Mouse (Mus musculus) hindbrain, embryonic 14.5 days (tissue): Measurements from ENCODE around the gene Il1r1. TPM values are rescaled to one million over a fixed set of nuclear protein-coding genes. Genes with fewer than 3 reads are reported as not detected.

Source experiments
- ATAC-seq: fragments of 200-750 bp; cut with Nextera tagmentation; 2 replicates; pipeline ENCODE4 v1.8.0; 2017; ENCODE audit warnings: moderate number of reproducible peaks, mild to moderate bottlenecking, moderate TSS enrichment, moderate library complexity; ENCODE audit not compliant: low FRiP score
- DNase-seq: peaks from one replicate; pipeline ENCODE4 v3.0.0-alpha.2; 2015; ENCODE audit warnings: low spot score
- H3K27ac ChIP-seq: fragments of 300-500 bp; sonication (generic); 2 replicates; pipeline ENCODE4 v1.5.1; 2014; ENCODE audit warnings: mild to moderate bottlenecking, moderate library complexity
- H3K27me3 ChIP-seq: fragments of 300-500 bp; sonication (generic); 2 replicates; pipeline ENCODE4 v1.6.1; 2014; ENCODE audit warnings: mild to moderate bottlenecking, low read length, mixed read lengths; ENCODE audit not compliant: control insufficient read depth, insufficient read depth
- H3K36me3 ChIP-seq: fragments of 300-500 bp; sonication (generic); replicated peaks from 2 replicates; pipeline ENCODE4 v1.6.1; 2014; ENCODE audit not compliant: control insufficient read depth, insufficient read depth
- H3K4me1 ChIP-seq: fragments of 300-500 bp; sonication (generic); replicated peaks from 2 replicates; pipeline ENCODE4 v1.6.1; 2014; ENCODE audit warnings: antibody characterized with exemption, low read length, mixed read lengths; ENCODE audit not compliant: control insufficient read depth, insufficient read depth
- H3K4me2 ChIP-seq: fragments of 300-500 bp; sonication (generic); replicated peaks from 2 replicates; pipeline ENCODE4 v1.6.1; 2014; ENCODE audit warnings: mild to moderate bottlenecking, moderate library complexity
- H3K4me3 ChIP-seq: fragments of 300-500 bp; sonication (generic); replicated peaks from 2 replicates; pipeline ENCODE4 v1.5.1; 2014; ENCODE audit warnings: mild to moderate bottlenecking, low read length
- H3K9ac ChIP-seq: fragments of 300-500 bp; sonication (generic); 2 replicates; pipeline ENCODE4 v1.6.1; 2014
- H3K9me3 ChIP-seq: fragments of 300-500 bp; sonication (generic); 2 replicates; pipeline ENCODE4 v1.6.1; 2016; ENCODE audit warnings: low read length; ENCODE audit not compliant: control insufficient read depth
- WGBS: fragments of 180-500 bp; shearing (Covaris S2); extraction: QIAGEN DNeasy Blood & Tissue Kit; methylation state at CpG from one replicate; pipeline ENCODE4 v1.1.7; 2014; 5-methylcytosine and 5-hydroxymethylcytosine counted together
- polyA plus RNA-seq: library from polyadenylated mRNA; unstranded; fragments of >200 nt; fragmentation: Nextera tagmentation; extraction: Ambion mirVana; gene quantifications from 2 replicates; pipeline ENCODE4 v1.2.1, GENCODE M21; 2014

The Il1r1 gene
- polyA plus RNA-seq, 1 experiment from 2014 or later = 0.66 TPM

DNA sequence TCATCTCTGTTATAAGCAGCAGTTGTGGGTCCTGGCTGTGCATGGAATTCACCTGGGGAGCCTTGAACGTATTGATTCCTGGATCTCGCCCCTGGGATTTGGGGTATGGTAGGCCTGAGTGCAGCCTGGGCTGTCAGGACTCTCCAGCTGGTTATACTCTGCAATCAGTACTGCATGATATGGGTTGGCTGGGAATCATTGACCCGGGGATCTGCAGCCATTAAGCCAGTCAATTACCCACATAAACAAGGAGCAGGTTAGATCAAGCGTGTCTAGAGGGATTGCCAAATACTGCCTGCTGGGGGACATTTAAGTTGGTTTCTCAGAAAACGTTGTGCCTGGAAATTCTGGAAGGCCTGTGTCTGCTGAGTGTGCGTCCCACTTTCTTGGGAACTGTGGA is 11.8 kb downstream of the Il1r1 start:
- H3K9ac ChIP-seq = no peak overlapping the region
- H3K27ac ChIP-seq = no peak overlapping the region
- no peaks in the 10 kb centered on the region for H3K27me3 ChIP-seq
- 67% methylated on average over 6 of the region's 6 CpGs for WGBS
- no peaks in the 10 kb centered on the region for H3K9me3 ChIP-seq
- no peaks in the 10 kb centered on the region for H3K36me3 ChIP-seq
- H3K4me2 ChIP-seq = no peak overlapping the region
- H3K4me1 ChIP-seq = no peaks in the 10 kb centered on the region
- ATAC-seq = no peak
- H3K4me3 ChIP-seq = no peak overlapping the region
- no peak for DNase-seq

GRCm38 (mm10) chr1:40237094-40237493 is 12.2 kb downstream of the Il1r1 start:
- no peak for ATAC-seq
- no peak overlapping the region for H3K4me3 ChIP-seq
- no peak overlapping the region for H3K27ac ChIP-seq
- WGBS = 73% methylated on average over 6 of the region's 6 CpGs
- DNase-seq = no peak
- no peaks in the 10 kb centered on the region for H3K9me3 ChIP-seq
- no peaks in the 10 kb centered on the region for H3K27me3 ChIP-seq
- no peak overlapping the region for H3K9ac ChIP-seq
- H3K4me1 ChIP-seq = no peaks in the 10 kb centered on the region
- no peak overlapping the region for H3K4me2 ChIP-seq
- H3K36me3 ChIP-seq = no peaks in the 10 kb centered on the region

DNA sequence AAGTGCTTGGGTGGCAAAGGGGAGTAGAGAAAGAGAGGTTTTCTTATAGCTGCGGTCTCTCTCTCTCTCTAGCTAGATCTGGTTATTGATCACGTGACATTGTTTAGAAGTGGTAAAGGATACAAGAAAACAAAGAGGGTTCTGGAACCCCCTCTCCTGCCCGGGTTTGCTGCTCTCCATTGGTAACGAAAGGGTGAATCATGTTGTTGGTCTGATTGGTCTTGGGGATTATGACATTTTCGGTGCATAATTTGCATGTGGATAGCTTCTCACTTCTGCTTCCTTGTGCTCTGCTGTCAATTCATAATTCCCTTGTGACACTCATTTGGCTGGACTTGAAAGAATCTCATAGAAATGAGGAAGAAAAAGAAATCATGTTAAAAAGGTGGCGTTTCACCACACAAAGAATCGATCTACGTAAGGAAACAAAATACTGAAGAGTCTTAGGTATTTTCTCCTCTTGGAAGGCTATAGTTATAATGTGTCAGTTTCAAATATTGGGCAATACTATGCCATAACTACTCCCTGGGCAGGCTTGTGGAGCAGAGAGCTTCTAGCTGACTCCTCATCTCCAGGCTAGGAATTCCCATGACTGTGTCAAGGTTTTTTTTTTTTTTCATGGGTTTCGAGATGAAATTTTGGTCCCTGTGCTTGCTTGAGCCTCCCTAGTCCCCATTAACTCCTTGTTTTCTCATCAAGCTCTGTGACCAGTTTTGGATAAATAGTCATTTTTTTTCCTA is 15.6 kb downstream of the Il1r1 start:
- no peak for DNase-seq
- H3K4me1 ChIP-seq = no peaks in the 10 kb centered on the region
- H3K27ac ChIP-seq = no peak overlapping the region
- H3K36me3 ChIP-seq = no peaks in the 10 kb centered on the region
- H3K27me3 ChIP-seq = no peaks in the 10 kb centered on the region
- no peak for ATAC-seq
- H3K4me3 ChIP-seq = no peak overlapping the region
- WGBS = 85% methylated on average over 9 of the region's 9 CpGs
- H3K9me3 ChIP-seq = no peaks in the 10 kb centered on the region
- H3K9ac ChIP-seq = no peak overlapping the region
- H3K4me2 ChIP-seq = no peak overlapping the region

DNA sequence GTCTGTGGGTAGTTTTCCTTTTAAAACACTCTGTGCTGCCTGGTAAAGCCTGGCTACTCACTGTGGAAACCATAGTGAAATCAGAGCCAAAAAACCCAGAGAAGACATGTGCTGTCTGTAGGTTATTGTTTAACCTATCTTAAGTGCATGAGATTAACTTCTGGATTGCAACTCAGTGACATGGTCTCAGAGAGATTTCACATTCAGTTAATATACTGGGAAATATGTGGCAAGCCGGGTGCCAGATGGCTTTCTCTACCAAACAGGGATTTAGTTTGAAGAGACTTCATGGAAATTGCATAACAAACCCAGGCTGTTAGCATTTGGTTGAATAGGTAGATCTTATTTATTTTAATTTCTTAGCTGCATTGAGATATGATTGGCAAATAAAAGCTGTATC is 17.8 kb downstream of the Il1r1 start:
- no peak for ATAC-seq
- Histone ChIP-seq H3K4me3 (no peak overlapping the region), H3K9me3 (no peaks in the 10 kb centered on the region), H3K4me2 (no peak overlapping the region), H3K36me3 (no peaks in the 10 kb centered on the region), H3K27me3 (no peaks in the 10 kb centered on the region), H3K4me1 (no peaks in the 10 kb centered on the region), H3K27ac (no peak overlapping the region), H3K9ac (no peak overlapping the region)
- no peak for DNase-seq
- 81% methylated on average over 1 of the region's 1 CpGs for WGBS

DNA sequence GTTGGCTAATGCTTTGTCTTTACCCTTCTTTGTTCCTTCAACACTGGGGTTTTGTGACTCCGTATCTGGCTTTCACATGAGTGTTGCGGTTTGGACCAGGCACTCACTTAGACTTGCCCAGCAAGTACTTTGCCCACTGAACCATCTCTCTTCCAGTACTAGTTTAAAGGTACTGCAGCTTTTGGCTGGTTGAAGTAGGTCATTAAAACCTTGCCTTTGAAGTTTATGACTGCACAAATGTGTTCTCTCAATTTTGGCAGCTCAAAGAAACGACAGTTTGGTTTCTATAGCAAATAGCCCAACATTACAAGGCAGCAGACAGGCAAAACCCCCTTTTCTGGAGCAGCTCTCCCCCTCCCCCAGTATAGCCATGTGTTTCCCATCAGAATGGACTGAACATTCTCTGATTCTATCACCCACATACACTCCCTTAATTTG is 18.7 kb downstream of the Il1r1 start:
- H3K9me3 ChIP-seq = no peaks in the 10 kb centered on the region
- H3K4me1 ChIP-seq = no peaks in the 10 kb centered on the region
- no peaks in the 10 kb centered on the region for H3K27me3 ChIP-seq
- no peak overlapping the region for H3K9ac ChIP-seq
- no peak overlapping the region for H3K4me3 ChIP-seq
- DNase-seq (no peak), ATAC-seq (no peak)
- no peaks in the 10 kb centered on the region for H3K36me3 ChIP-seq
- WGBS = 88% methylated on average over 3 of the region's 3 CpGs
- H3K27ac ChIP-seq = no peak overlapping the region
- no peak overlapping the region for H3K4me2 ChIP-seq

DNA sequence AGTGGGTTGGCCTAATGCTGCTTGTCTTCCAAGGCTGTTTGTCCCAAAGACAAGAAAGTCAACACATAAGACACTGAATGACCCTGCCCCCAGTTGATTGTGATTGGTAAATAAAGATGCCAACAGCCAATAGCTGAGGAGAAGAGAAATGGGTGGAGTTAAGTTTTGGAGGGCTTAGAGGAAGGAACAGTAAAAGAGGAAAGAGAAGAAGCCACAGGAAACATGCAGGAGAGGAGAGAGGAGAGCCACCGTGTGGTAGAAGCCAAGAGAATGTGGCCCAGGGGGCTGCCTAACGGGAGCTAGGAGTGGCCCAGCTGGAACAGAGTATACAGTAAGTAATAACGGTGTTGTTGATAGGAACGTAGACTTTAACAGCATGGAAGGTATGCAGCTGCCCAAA is 25.5 kb downstream of the Il1r1 start:
- Histone ChIP-seq H3K9ac (no peak overlapping the region), H3K4me1 (no peaks in the 10 kb centered on the region), H3K9me3 (no peaks in the 10 kb centered on the region), H3K27me3 (no peaks in the 10 kb centered on the region), H3K4me3 (no peak overlapping the region), H3K4me2 (no peak overlapping the region), H3K27ac (no peak overlapping the region), H3K36me3 (no peaks in the 10 kb centered on the region)
- DNase-seq (no peak), ATAC-seq (no peak)
- 63% methylated on average over 4 of the region's 4 CpGs for WGBS

- no peak overlapping the region for H3K4me2 ChIP-seq
- H3K9me3 ChIP-seq = no peaks in the 10 kb centered on the region
- H3K4me3 ChIP-seq = no peak overlapping the region
- no peak overlapping the region for H3K27ac ChIP-seq
- no peak overlapping the region for H3K9ac ChIP-seq
- no peak for DNase-seq
- H3K4me1 ChIP-seq = no peaks in the 10 kb centered on the region
- no peaks in the 10 kb centered on the region for H3K27me3 ChIP-seq
- WGBS = 91% methylated on average over 6 of the region's 6 CpGs
- no peaks in the 10 kb centered on the region for H3K36me3 ChIP-seq
- no peak for ATAC-seq
These were observed 27.6 kb downstream of the Il1r1 start for GRCm38 (mm10) chr1:40252507-40252906.

DNA sequence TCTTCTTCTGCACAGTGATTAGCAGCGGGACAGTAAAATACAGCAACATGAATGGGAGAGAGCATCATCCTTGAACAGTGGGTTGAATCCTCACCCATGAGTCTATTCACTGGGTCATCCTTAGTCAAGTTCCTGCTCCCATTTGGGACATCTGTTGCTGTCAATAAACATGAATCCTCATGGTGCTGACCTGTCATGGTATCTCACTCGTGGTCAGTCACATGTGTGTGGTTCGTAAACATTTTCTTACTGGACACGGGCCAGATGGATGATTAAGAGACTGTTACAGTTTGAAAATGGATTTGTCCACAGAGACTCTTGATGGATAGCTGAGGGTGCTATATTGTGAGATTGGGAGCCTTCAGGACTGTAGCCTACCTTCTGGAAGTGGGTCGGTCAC is 29.1 kb downstream of the Il1r1 start:
- DNase-seq (no peak), ATAC-seq (no peak)
- H3K4me1 ChIP-seq = no peaks in the 10 kb centered on the region
- no peak overlapping the region for H3K4me2 ChIP-seq
- 90% methylated on average over 5 of the region's 5 CpGs for WGBS
- H3K36me3 ChIP-seq = no peaks in the 10 kb centered on the region
- no peak overlapping the region for H3K4me3 ChIP-seq
- no peak overlapping the region for H3K27ac ChIP-seq
- H3K27me3 ChIP-seq = no peaks in the 10 kb centered on the region
- H3K9ac ChIP-seq = no peak overlapping the region
- no peaks in the 10 kb centered on the region for H3K9me3 ChIP-seq

DNA sequence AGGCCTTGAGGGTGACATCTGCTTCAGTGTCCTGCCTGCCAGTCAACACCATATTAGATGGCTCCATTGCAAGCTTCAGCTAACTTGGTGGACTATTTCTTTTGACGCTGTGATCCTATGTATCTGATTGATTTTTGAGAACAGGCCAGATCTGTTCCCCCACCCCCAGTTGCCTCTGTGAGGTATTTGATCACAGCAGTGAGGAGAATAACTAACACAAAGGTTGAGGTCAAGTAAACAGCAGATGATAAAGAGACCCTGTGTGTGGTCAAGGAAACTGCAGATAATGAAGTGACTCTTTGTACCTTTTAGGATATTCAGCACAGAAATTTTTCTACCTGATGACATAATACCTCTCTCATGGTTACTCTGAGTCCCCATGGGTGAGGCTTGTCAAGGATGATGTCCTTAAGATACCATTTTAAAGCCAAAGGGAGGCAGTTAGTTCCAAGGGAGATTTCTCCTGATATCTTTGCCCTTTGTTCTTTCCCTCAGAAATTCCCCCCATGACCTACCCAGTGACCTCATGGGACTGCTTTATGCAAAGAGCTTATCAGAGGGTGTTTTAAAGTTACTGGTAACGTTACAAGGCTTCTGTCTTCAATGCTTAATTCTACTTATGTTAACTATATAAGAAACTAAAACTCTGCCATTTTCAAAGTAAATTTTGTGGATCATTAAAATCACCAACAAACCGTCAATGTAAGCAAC is 29.6 kb downstream of the Il1r1 start:
- H3K9me3 ChIP-seq = no peaks in the 10 kb centered on the region
- no peak overlapping the region for H3K27ac ChIP-seq
- H3K27me3 ChIP-seq = no peaks in the 10 kb centered on the region
- ATAC-seq = no peak
- DNase-seq = no peak
- H3K36me3 ChIP-seq = no peaks in the 10 kb centered on the region
- no peaks in the 10 kb centered on the region for H3K4me1 ChIP-seq
- H3K4me3 ChIP-seq = no peak overlapping the region
- WGBS = 69% methylated on average over 3 of the region's 3 CpGs
- no peak overlapping the region for H3K9ac ChIP-seq
- no peak overlapping the region for H3K4me2 ChIP-seq
